Mouse (Mus musculus): ENCODE measurements around the gene Samd13. TPM values are rescaled to one million over a fixed set of nuclear protein-coding genes. Genes with fewer than 3 reads are reported as not detected.

Gene Samd13
- polyA plus RNA-seq, 1 experiment from 2014 or later, result 0.84 TPM

- no peak overlapping the region for H3K27ac ChIP-seq
- no peak for DNase-seq (ENCODE audit: low spot score)
- whole genome bisulfite sequencing, result 95% methylated on average over 1 of the region's 1 CpGs
- H3K27me3 ChIP-seq (ENCODE audit: insufficient read depth, poor library complexity, severe bottlenecking), result no peaks in the 10 kb centered on the region
- no peaks in the 10 kb centered on the region for H3K36me3 ChIP-seq
- no peak overlapping the region for H3K4me3 ChIP-seq
- H3K4me1 ChIP-seq, result peaks cover 12% of the 10 kb centered on the region
- no peaks in the 10 kb centered on the region for H3K9me3 ChIP-seq
Measured at GRCm38 (mm10) chr3:146658061-146658639, 27.2 kb downstream of the Samd13 start.

- Histone ChIP-seq H3K27me3 (ENCODE audit: insufficient read depth, poor library complexity, severe bottlenecking) (no peaks in the 10 kb centered on the region), H3K36me3 (no peaks in the 10 kb centered on the region), H3K4me1 (peaks cover 16% of the 10 kb centered on the region), H3K9me3 (no peaks in the 10 kb centered on the region), H3K27ac (no peak overlapping the region), H3K4me3 (no peak overlapping the region)
- no peak for DNase-seq (ENCODE audit: low spot score)
- 82% methylated on average over 5 of the region's 5 CpGs for WGBS
Measured at GRCm38 (mm10) chr3:146657433-146657832, 28.0 kb downstream of the Samd13 start.

GRCm38 (mm10) chr3:146655111-146655577 lies 30.2 kb downstream of the Samd13 start:
- H3K27me3 ChIP-seq (ENCODE audit: insufficient read depth, poor library complexity, severe bottlenecking), result no peaks in the 10 kb centered on the region
- peak overlapping the region; percentile 49; the same call in 1 of the 2 replicates for H3K27ac ChIP-seq
- H3K36me3 ChIP-seq, result no peaks in the 10 kb centered on the region
- 59% methylated on average over 2 of the region's 2 CpGs for WGBS
- H3K9me3 ChIP-seq, result no peaks in the 10 kb centered on the region
- H3K4me1 ChIP-seq, result peaks cover 16% of the 10 kb centered on the region
- H3K4me3 ChIP-seq, result no peak overlapping the region
- DNase-seq (ENCODE audit: low spot score), result no peak

GRCm38 (mm10) chr3:146653692-146654091 lies 31.7 kb downstream of the Samd13 start:
- H3K27ac ChIP-seq, result peak overlapping the region; percentile 17; the same call in 1 of the 2 replicates
- peak; percentile 80 for DNase-seq (ENCODE audit: low spot score)
- 47% methylated on average over 6 of the region's 6 CpGs for WGBS

GRCm38 (mm10) chr3:146652431-146652830 lies 33.0 kb downstream of the Samd13 start:
- no peak for DNase-seq (ENCODE audit: low spot score)
- peaks cover 16% of the 10 kb centered on the region for H3K4me1 ChIP-seq
- H3K27me3 ChIP-seq (ENCODE audit: insufficient read depth, poor library complexity, severe bottlenecking), result no peaks in the 10 kb centered on the region
- WGBS, result 92% methylated on average over 5 of the region's 5 CpGs
- no peaks in the 10 kb centered on the region for H3K9me3 ChIP-seq
- 0 out of 2 replicates have a peak overlapping the region, but pooled peaks have one; percentile 2 for H3K27ac ChIP-seq
- H3K36me3 ChIP-seq, result no peaks in the 10 kb centered on the region
- H3K4me3 ChIP-seq, result no peak overlapping the region

More at GRCm38 (mm10) chr3:146653692-146654091, 31.7 kb downstream of the Samd13 start:
- Histone ChIP-seq H3K4me3 (no peak overlapping the region), H3K4me1 (peaks cover 16% of the 10 kb centered on the region), H3K27me3 (ENCODE audit: insufficient read depth, poor library complexity, severe bottlenecking) (no peaks in the 10 kb centered on the region), H3K9me3 (no peaks in the 10 kb centered on the region), H3K36me3 (no peaks in the 10 kb centered on the region)

- Histone ChIP-seq H3K36me3 (no peaks in the 10 kb centered on the region), H3K27me3 (ENCODE audit: insufficient read depth, poor library complexity, severe bottlenecking) (no peaks in the 10 kb centered on the region), H3K4me3 (no peak within 1 kb of the TSS), H3K9me3 (no peaks in the 10 kb centered on the region), H3K27ac (no peak within 1 kb of the TSS), H3K4me1 (peaks cover 16% of the 10 kb centered on the region)
- 70% methylated on average over 3 of the region's 3 CpGs for WGBS
- no peak for DNase-seq (ENCODE audit: low spot score)
Measured at GRCm38 (mm10) chr3:146651217-146651616, 34.2 kb downstream of the Samd13 start, which contains the start of gene 4930503B20Rik. Gene 4930503B20Rik, minus strand, starts transcription at chr3:146651317.

GRCm38 (mm10) chr3:146650716-146651115 lies 34.7 kb downstream of the Samd13 start:
- Histone ChIP-seq H3K4me1 (peaks cover 17% of the 10 kb centered on the region), H3K27me3 (ENCODE audit: insufficient read depth, poor library complexity, severe bottlenecking) (no peaks in the 10 kb centered on the region), H3K4me3 (no peak overlapping the region), H3K36me3 (no peaks in the 10 kb centered on the region), H3K9me3 (no peaks in the 10 kb centered on the region), H3K27ac (no peak overlapping the region)
- 84% methylated on average over 10 of the region's 10 CpGs for WGBS
- no peak for DNase-seq (ENCODE audit: low spot score)

GRCm38 (mm10) chr3:146649311-146649894 lies 36.0 kb downstream of the Samd13 start:
- Histone ChIP-seq H3K27ac (no peak overlapping the region), H3K9me3 (no peaks in the 10 kb centered on the region), H3K4me1 (peaks cover 14% of the 10 kb centered on the region), H3K4me3 (no peak overlapping the region), H3K36me3 (no peaks in the 10 kb centered on the region), H3K27me3 (ENCODE audit: insufficient read depth, poor library complexity, severe bottlenecking) (no peaks in the 10 kb centered on the region)
- no peak for DNase-seq (ENCODE audit: low spot score)
- WGBS, result 76% methylated on average over 10 of the region's 10 CpGs

- no peaks in the 10 kb centered on the region for H3K9me3 ChIP-seq
- no peaks in the 10 kb centered on the region for H3K36me3 ChIP-seq
- H3K4me1 ChIP-seq, result peaks cover 7% of the 10 kb centered on the region; the same call in 1 of the 2 replicates
- no peaks in the 10 kb centered on the region for H3K27me3 ChIP-seq (ENCODE audit: insufficient read depth, poor library complexity, severe bottlenecking)
- no peak overlapping the region for H3K4me3 ChIP-seq
- WGBS, result 59% methylated on average over 4 of the region's 4 CpGs
- no peak overlapping the region for H3K27ac ChIP-seq
- no peak for DNase-seq (ENCODE audit: low spot score)
Measured at GRCm38 (mm10) chr3:146641818-146642427, 43.5 kb downstream of the Samd13 start.

- Histone ChIP-seq H3K9me3 (no peaks in the 10 kb centered on the region), H3K36me3 (no peaks in the 10 kb centered on the region), H3K27ac (no peak overlapping the region), H3K4me1 (peaks cover 12% of the 10 kb centered on the region; the same call in 1 of the 2 replicates), H3K27me3 (ENCODE audit: insufficient read depth, poor library complexity, severe bottlenecking) (no peaks in the 10 kb centered on the region), H3K4me3 (no peak overlapping the region)
- WGBS, result 87% methylated on average over 5 of the region's 5 CpGs
- no peak for DNase-seq (ENCODE audit: low spot score)
Measured at GRCm38 (mm10) chr3:146632506-146632905, 52.9 kb downstream of the Samd13 start.

GRCm38 (mm10) chr3:146628227-146628982 lies 57.0 kb downstream of the Samd13 start:
- no peak for DNase-seq (ENCODE audit: low spot score)
- Histone ChIP-seq H3K9me3 (no peaks in the 10 kb centered on the region), H3K27ac (0 out of 2 replicates have a peak overlapping the region, but pooled peaks have one; percentile 44), H3K27me3 (ENCODE audit: insufficient read depth, poor library complexity, severe bottlenecking) (no peaks in the 10 kb centered on the region), H3K4me1 (peaks cover 12% of the 10 kb centered on the region; the same call in 1 of the 2 replicates), H3K4me3 (no peak overlapping the region), H3K36me3 (no peaks in the 10 kb centered on the region)
- 60% methylated on average over 8 of the region's 8 CpGs for WGBS

GRCm38 (mm10) chr3:146625766-146626165 lies 59.6 kb downstream of the Samd13 start:
- peaks cover 12% of the 10 kb centered on the region; the same call in 1 of the 2 replicates for H3K4me1 ChIP-seq
- DNase-seq (ENCODE audit: low spot score), result no peak
- no peaks in the 10 kb centered on the region for H3K9me3 ChIP-seq
- no peaks in the 10 kb centered on the region for H3K27me3 ChIP-seq (ENCODE audit: insufficient read depth, poor library complexity, severe bottlenecking)
- no peak overlapping the region for H3K4me3 ChIP-seq
- no peak overlapping the region for H3K27ac ChIP-seq
- WGBS, result 74% methylated on average over 4 of the region's 4 CpGs
- H3K36me3 ChIP-seq, result no peaks in the 10 kb centered on the region

All from heart, embryonic 10.5 days (tissue).